Mouse (Mus musculus) embryonic facial prominence, embryonic 10.5 days (tissue): Measurements from ENCODE around the gene Bcl6b. TPM values are rescaled to one million over a fixed set of nuclear protein-coding genes. Genes with fewer than 3 reads are reported as not detected.

Source experiments
- DNase-seq: peaks from one replicate; pipeline ENCODE4 v3.0.0-alpha.2; 2017; ENCODE audit warnings: low spot score
- H3K27ac ChIP-seq: fragments of 300-500 bp; sonication (generic); replicated peaks from 2 replicates; pipeline ENCODE4 v1.5.1; 2016; ENCODE audit warnings: mild to moderate bottlenecking
- H3K27me3 ChIP-seq: fragments of 300-500 bp; sonication (generic); replicated peaks from 2 replicates; pipeline ENCODE4 v1.6.1; 2016; ENCODE audit warnings: low read depth, mild to moderate bottlenecking; ENCODE audit not compliant: poor library complexity, severe bottlenecking
- H3K36me3 ChIP-seq: fragments of 300-500 bp; sonication (generic); replicated peaks from 2 replicates; pipeline ENCODE4 v1.6.1; 2016; ENCODE audit warnings: mild to moderate bottlenecking, moderate library complexity
- H3K4me1 ChIP-seq: fragments of 300-500 bp; sonication (generic); 2 replicates; pipeline ENCODE4 v1.6.1; 2016
- H3K4me3 ChIP-seq: fragments of 300-500 bp; sonication (generic); 2 replicates; pipeline ENCODE4 v1.5.1; 2016; ENCODE audit warnings: mild to moderate bottlenecking, moderate library complexity
- H3K9me3 ChIP-seq: fragments of 300-500 bp; sonication (generic); 2 replicates; pipeline ENCODE4 v1.6.1; 2016; ENCODE audit warnings: mild to moderate bottlenecking
- WGBS: fragments of 180-500 bp; shearing (Covaris S2); methylation state at CpG from one replicate; pipeline ENCODE4 v1.1.7; 2016; 5-methylcytosine and 5-hydroxymethylcytosine counted together
- polyA plus RNA-seq: library from polyadenylated mRNA; unstranded; fragments of >200 nt; fragmentation: Nextera tagmentation; extraction: Ambion mirVana; gene quantifications from 2 replicates; pipeline ENCODE4 v1.2.1, GENCODE M21; 2016

Bcl6b gene
- polyA plus RNA-seq, 1 experiment from 2014 or later: 7.2 TPM

GRCm38 (mm10) chr11:70218039-70218438 lies 11.6 kb downstream of the Bcl6b start:
- no peak overlapping the region for H3K4me3 ChIP-seq
- H3K36me3 ChIP-seq: peaks cover 13% of the 10 kb centered on the region
- no peaks in the 10 kb centered on the region for H3K9me3 ChIP-seq
- H3K27me3 ChIP-seq: peaks cover 89% of the 10 kb centered on the region
- peaks cover 61% of the 10 kb centered on the region for H3K4me1 ChIP-seq
- DNase-seq: no peak
- 89% methylated on average over 4 of the region's 4 CpGs for WGBS
- no peak overlapping the region for H3K27ac ChIP-seq

- Histone ChIP-seq H3K27ac (no peak overlapping the region), H3K9me3 (no peaks in the 10 kb centered on the region), H3K27me3 (peaks cover 87% of the 10 kb centered on the region), H3K4me3 (no peak overlapping the region; the same call in 1 of the 2 replicates), H3K4me1 (peaks cover 47% of the 10 kb centered on the region), H3K36me3 (peaks cover 13% of the 10 kb centered on the region)
- 54% methylated on average over 3 of the region's 3 CpGs for WGBS
- no peak for DNase-seq
Observed at GRCm38 (mm10) chr11:70216103-70216502, 13.5 kb downstream of the Bcl6b start.

- DNase-seq: no peak
- 12% methylated on average over 22 of the region's 22 CpGs for WGBS
- peaks cover 86% of the 10 kb centered on the region for H3K27me3 ChIP-seq
- peaks cover 40% of the 10 kb centered on the region for H3K4me1 ChIP-seq
- H3K36me3 ChIP-seq: peaks cover 13% of the 10 kb centered on the region
- no peaks in the 10 kb centered on the region for H3K9me3 ChIP-seq
- peak overlapping the region; percentile 54 for H3K4me3 ChIP-seq
- H3K27ac ChIP-seq: no peak overlapping the region; the same call in 1 of the 2 replicates
Observed at GRCm38 (mm10) chr11:70215301-70215700, 14.3 kb downstream of the Bcl6b start.

- H3K4me1 ChIP-seq: peaks cover 35% of the 10 kb centered on the region
- no peak for DNase-seq
- WGBS: 7% methylated on average over 18 of the region's 18 CpGs
- peak overlapping the region; percentile 54 for H3K4me3 ChIP-seq
- no peaks in the 10 kb centered on the region for H3K9me3 ChIP-seq
- H3K36me3 ChIP-seq: peaks cover 13% of the 10 kb centered on the region
- H3K27me3 ChIP-seq: peaks cover 82% of the 10 kb centered on the region
- H3K27ac ChIP-seq: no peak overlapping the region
Observed at GRCm38 (mm10) chr11:70214856-70215209, 14.8 kb downstream of the Bcl6b start.

GRCm38 (mm10) chr11:70214191-70214855 lies 15.3 kb downstream of the Bcl6b start:
- peaks cover 31% of the 10 kb centered on the region for H3K4me1 ChIP-seq
- 0 out of 2 replicates have a peak overlapping the region, but pooled peaks have one; percentile 26 for H3K27ac ChIP-seq
- peak; percentile 52 for DNase-seq
- no peaks in the 10 kb centered on the region for H3K9me3 ChIP-seq
- WGBS: under 1% methylated on average over 46 of the region's 46 CpGs
- peaks cover 13% of the 10 kb centered on the region for H3K36me3 ChIP-seq
- peak overlapping the region; percentile 54 for H3K4me3 ChIP-seq
- H3K27me3 ChIP-seq: peaks cover 76% of the 10 kb centered on the region

- peak overlapping the region; percentile 54 for H3K4me3 ChIP-seq
- peaks cover 71% of the 10 kb centered on the region for H3K27me3 ChIP-seq
Observed at GRCm38 (mm10) chr11:70213736-70214135, 15.9 kb downstream of the Bcl6b start.

GRCm38 (mm10) chr11:70212896-70213295 lies 16.7 kb downstream of the Bcl6b start:
- peaks cover 22% of the 10 kb centered on the region for H3K4me1 ChIP-seq
- no peak overlapping the region for H3K4me3 ChIP-seq
- peaks cover 63% of the 10 kb centered on the region for H3K27me3 ChIP-seq
- no peaks in the 10 kb centered on the region for H3K9me3 ChIP-seq
- H3K36me3 ChIP-seq: peaks cover 11% of the 10 kb centered on the region
- H3K27ac ChIP-seq: no peak overlapping the region
- peak; percentile 59 for DNase-seq
- WGBS: 16% methylated on average over 9 of the region's 9 CpGs

More at GRCm38 (mm10) chr11:70213736-70214135, 15.9 kb downstream of the Bcl6b start:
- Histone ChIP-seq H3K36me3 (peaks cover 13% of the 10 kb centered on the region), H3K27ac (no peak overlapping the region), H3K4me1 (peaks cover 25% of the 10 kb centered on the region), H3K9me3 (no peaks in the 10 kb centered on the region)
- no peak for DNase-seq
- 6% methylated on average over 26 of the region's 26 CpGs for WGBS

- Histone ChIP-seq H3K27me3 (peaks cover 58% of the 10 kb centered on the region), H3K4me3 (peak within 1 kb of the TSS; percentile 54), H3K27ac (no peak within 1 kb of the TSS), H3K4me1 (peaks cover 22% of the 10 kb centered on the region), H3K36me3 (peaks cover 6% of the 10 kb centered on the region), H3K9me3 (no peaks in the 10 kb centered on the region)
- no peak for DNase-seq
- 64% methylated on average over 6 of the region's 6 CpGs for WGBS
Observed at GRCm38 (mm10) chr11:70212423-70212822, 17.2 kb downstream of the Bcl6b start, which contains the start of gene Slc16a11. Gene Slc16a11, plus strand, starts transcription at chr11:70212752.

GRCm38 (mm10) chr11:70211972-70212371 lies 17.6 kb downstream of the Bcl6b start:
- DNase-seq: no peak
- H3K9me3 ChIP-seq: no peaks in the 10 kb centered on the region

GRCm38 (mm10) chr11:70210681-70211080 lies 18.9 kb downstream of the Bcl6b start:
- 94% methylated on average over 2 of the region's 2 CpGs for WGBS
- DNase-seq: no peak
- Histone ChIP-seq H3K9me3 (no peaks in the 10 kb centered on the region), H3K36me3 (no peaks in the 10 kb centered on the region), H3K4me1 (peaks cover 22% of the 10 kb centered on the region), H3K27me3 (peaks cover 50% of the 10 kb centered on the region), H3K27ac (no peak overlapping the region), H3K4me3 (no peak overlapping the region)

More at GRCm38 (mm10) chr11:70211972-70212371, 17.6 kb downstream of the Bcl6b start:
- Histone ChIP-seq H3K27me3 (peaks cover 54% of the 10 kb centered on the region), H3K36me3 (0 out of 2 replicates have a peak, but pooled peaks cover 2% of the 10 kb centered on the region), H3K4me3 (no peak overlapping the region), H3K27ac (no peak overlapping the region), H3K4me1 (peaks cover 22% of the 10 kb centered on the region)
- 81% methylated on average over 6 of the region's 6 CpGs for WGBS

- no peak for DNase-seq
- no peaks in the 10 kb centered on the region for H3K36me3 ChIP-seq
- no peak overlapping the region for H3K27ac ChIP-seq
- no peaks in the 10 kb centered on the region for H3K9me3 ChIP-seq
- H3K4me3 ChIP-seq: no peak overlapping the region
- H3K27me3 ChIP-seq: peaks cover 35% of the 10 kb centered on the region
- WGBS: 78% methylated on average over 5 of the region's 5 CpGs
- peaks cover 4% of the 10 kb centered on the region for H3K4me1 ChIP-seq
Observed at GRCm38 (mm10) chr11:70208778-70209388, 20.7 kb downstream of the Bcl6b start.

GRCm38 (mm10) chr11:70207283-70207682 lies 22.3 kb downstream of the Bcl6b start:
- H3K36me3 ChIP-seq: no peaks in the 10 kb centered on the region
- no peak for DNase-seq
- 86% methylated on average over 7 of the region's 7 CpGs for WGBS
- no peaks in the 10 kb centered on the region for H3K9me3 ChIP-seq
- no peaks in the 10 kb centered on the region for H3K4me1 ChIP-seq
- peaks cover 19% of the 10 kb centered on the region for H3K27me3 ChIP-seq
- no peak overlapping the region for H3K4me3 ChIP-seq
- no peak overlapping the region for H3K27ac ChIP-seq

GRCm38 (mm10) chr11:70206801-70207200 lies 22.8 kb downstream of the Bcl6b start:
- no peak overlapping the region for H3K27ac ChIP-seq
- peaks cover 14% of the 10 kb centered on the region; the same call in 1 of the 2 replicates for H3K27me3 ChIP-seq
- H3K36me3 ChIP-seq: no peaks in the 10 kb centered on the region
- DNase-seq: no peak
- WGBS: 78% methylated on average over 2 of the region's 2 CpGs
- H3K4me1 ChIP-seq: no peaks in the 10 kb centered on the region
- H3K9me3 ChIP-seq: no peaks in the 10 kb centered on the region
- H3K4me3 ChIP-seq: no peak overlapping the region
